Mouse (Mus musculus) neutrophil, adult 83 days (primary cell): ENCODE measurements around the gene Nphp3. TPM values are rescaled to one million over a fixed set of nuclear protein-coding genes. Genes with fewer than 3 reads are reported as not detected.

Experiments
- total RNA-seq, 2 experiments: library from RNA; stranded (reverse); gene quantifications; one replicate each; pipeline ENCODE4 v1.2.4; 2023

Nphp3 gene
- 1 to 10 TPM; 2.0 to 2.4 TPM for total RNA-seq

DNA sequence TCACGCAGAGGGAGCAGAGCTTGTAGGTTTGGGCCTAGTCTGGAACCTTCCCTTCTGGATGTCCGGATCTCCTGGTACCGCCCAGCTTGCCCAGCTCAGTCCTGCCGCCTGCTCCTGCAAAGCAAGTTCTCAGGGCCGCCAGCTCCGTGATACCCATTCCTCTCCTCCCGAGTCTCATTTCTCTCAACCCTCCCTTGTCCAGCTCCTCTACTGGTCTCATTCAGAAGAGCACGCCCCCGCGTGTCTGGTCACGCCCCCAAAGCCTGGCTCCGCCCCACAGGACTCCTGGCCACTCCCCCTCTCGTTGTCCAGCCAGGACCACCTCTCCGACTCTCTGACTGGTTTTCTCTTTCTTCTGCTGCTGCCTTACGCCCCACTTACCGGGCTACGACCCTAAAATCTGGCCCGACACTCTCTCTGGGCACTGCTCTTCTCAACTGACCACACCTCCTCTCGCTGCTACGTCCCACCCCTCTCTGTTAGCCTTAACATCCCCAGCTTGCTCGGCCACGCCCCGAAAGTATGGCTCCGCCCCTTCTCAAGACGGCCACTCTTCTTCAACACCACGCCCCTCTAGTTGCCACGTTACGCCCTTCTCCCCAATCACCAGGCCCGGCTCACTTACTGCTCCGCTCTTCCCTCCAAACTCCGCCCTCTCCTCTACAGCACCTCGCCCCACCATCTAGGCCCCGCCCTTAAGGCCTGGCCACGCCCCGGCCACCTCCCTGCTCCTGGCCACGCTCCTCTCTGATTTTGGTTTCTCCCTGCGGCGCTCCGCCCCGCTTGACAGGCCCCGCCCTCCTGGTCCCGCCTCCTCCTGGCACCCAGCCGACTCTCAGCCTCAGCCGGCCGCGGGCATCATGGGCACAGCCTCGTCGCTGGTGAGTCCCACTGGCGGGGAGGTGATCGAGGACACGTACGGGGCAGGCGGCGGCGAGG, at the start of gene Nphp3:
TSS of gene Nphp3 (plus strand) at position 624 of the 939 bp plus-strand sequence.

DNA sequence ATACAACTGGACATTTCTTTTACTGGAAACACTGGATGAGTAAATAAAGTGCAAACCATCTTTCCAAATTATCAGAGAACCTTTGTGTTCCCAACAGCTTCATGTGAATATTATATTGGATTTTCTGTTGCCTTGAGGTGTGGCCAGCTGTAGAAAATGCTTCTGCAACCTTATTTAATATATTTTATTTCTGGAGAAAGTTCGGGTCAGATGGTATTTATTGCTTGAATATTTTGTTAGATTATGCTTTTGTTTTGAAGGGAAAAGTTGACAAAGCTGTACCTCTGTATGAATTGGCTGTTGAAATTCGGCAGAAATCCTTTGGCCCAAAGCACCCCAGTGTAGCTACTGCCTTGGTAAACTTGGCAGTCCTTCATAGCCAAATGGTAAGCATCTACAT, 38.0 kb downstream of the Nphp3 start, which contains the start of gene Gm28305:
TSS of gene Gm28305 (plus strand) at position 301 of the 400 bp plus-strand sequence.

DNA sequence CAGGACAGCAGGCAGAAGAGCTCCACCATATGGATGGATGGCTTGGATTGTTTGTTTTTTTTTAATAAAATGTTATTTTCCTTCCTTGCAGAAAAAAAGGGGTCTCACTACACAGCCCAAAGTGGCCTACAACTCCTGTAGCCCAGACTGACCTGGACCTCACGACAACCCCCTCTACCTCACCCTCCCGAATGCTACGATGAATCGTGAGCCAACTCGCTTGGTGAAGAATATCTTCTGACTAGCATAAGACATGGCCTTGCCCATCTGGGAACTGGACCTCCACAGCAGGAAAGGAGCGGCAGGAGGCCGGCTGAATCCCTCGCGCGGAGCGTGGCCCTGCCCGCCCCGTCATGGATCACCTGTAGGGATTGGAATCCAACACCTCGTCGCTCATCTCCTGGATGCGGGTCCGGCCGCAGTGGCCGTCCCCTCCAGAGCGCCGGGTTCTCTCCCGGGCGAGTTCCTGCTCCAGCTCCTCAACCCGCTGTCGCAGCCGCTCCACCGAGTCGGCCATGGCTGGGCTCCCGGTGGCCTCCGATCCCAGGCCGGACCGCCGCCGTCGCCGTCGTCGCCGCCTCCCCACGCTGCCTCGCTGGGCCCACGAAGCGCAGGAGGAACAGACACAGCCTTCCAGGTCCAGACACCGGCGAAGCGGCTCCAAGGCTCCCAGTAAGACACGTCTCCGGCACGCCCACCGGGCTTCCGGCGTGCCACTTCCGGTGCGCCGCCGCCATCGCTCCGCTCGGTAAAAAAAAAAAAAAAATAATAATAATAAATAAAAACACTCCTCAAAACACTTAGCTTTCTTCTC, 60.3 kb downstream of the Nphp3 start, which contains the start of gene Uba5:
TSS of gene Uba5 (minus strand) at position 705 of the 814 bp plus-strand sequence.

DNA sequence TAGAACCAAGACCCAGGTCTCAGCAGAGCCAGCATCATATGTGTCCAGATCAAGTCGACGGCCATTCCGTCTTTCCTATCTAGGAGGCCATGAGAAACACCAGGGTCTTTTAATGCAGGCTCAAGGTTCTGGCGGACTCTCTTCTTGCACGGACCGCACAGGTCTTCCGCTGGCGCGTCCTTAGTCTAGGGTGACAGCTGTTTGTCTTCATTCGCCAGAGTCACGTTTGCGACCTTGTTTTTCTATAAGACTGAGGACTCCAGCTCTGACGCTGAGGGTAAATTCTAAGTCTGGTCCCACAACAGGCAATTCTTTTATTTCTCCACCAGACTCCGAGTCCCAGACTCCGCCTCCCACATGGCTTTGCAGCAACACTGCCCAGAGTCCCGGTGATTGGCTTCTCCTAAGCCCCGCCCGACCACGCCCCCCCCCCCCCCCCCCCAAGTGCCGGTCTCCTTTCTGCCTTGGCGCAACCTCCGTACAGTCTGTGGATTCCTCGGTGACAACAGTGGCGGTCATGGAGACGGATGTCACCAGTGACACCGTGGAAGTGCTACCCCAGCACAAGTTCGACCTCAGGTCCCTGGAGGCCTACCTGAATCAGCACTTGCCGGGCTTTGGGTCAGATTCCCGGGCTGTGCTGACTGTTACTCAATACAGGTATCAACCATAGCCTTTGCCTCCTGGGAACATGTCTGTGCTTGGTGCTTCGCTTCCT, 61.1 kb downstream of the Nphp3 start, which contains the start of gene Acad11:
TSS of gene Acad11 (plus strand) at position 134 of the 718 bp plus-strand sequence.

Other genes with a start within 250 kb of the Nphp3 start
- gene Tmem108, start 240.7 kb upstream of the Nphp3 start, total RNA-seq = under 1 TPM; 0.24 to 0.29 TPM
- not detected for gene Gm28305, start 38.1 kb downstream of the Nphp3 start, total RNA-seq
- 10 to 100 TPM; 16.0 to 18.2 TPM for gene Uba5, start 60.6 kb downstream of the Nphp3 start, total RNA-seq
- 10 to 100 TPM; 19.4 to 20.9 TPM for gene Acad11, start 60.8 kb downstream of the Nphp3 start, total RNA-seq
- gene Ackr4, start 124.4 kb downstream of the Nphp3 start, total RNA-seq = under 1 TPM in 1 of 2 experiments, not detected in 1; 0.24 TPM